16 mouse cellular contexts compared by ENCODE assay signal in genomic region chr4:47597586-47597985, GRCm38 (mm10).
DNase-seq lines count a peak whose midpoint lies in the region; ATAC-seq and TF ChIP-seq lines count a peak whose summit lies in the region.
"Had no signal": no experiment of that assay in that cellular context is flagged by ENCODE, and none has a peak within 500 bp of the region (broad histone marks: within the 10 kb centered on the region; RNA-seq: fewer than 3 reads in every experiment).

No protein-coding gene starts in this region.

- no peaks in the 10 kb centered on the region for H3K27me3 ChIP-seq in liver, embryonic 11.5 days (replicated peaks; ENCODE audit: control insufficient read depth, insufficient read depth, low read length)
- H3K27me3 ChIP-seq: embryonic facial prominence, embryonic 15.5 days; hindbrain, embryonic 13.5 days had no signal

- H3K27ac ChIP-seq in gastrocnemius, adult 2 months = peak overlapping the region; percentile 8; the same call in 1 of the 2 replicates
- H3K27ac ChIP-seq in liver, embryonic 11.5 days (ENCODE audit: low read depth, low read length) = no peak overlapping the region
- H3K27ac ChIP-seq: embryonic facial prominence, embryonic 15.5 days; hindbrain, embryonic 13.5 days; limb, embryonic 10.5 days; liver, embryonic 14.5 days had no signal

- intact Hi-C loops in gastrocnemius, adult 2 months (cut with DNase I) = no loop called here

- WGBS in liver, embryonic 11.5 days = 57% methylated on average over 7 of the region's 7 CpGs

- no peak for ATAC-seq in liver, embryonic 11.5 days (replicated peaks; ENCODE audit: low FRiP score)

- H3K4me3 ChIP-seq in gastrocnemius, adult 2 months = no peak overlapping the region
- H3K4me3 ChIP-seq in liver, embryonic 11.5 days (ENCODE audit: low read depth, low read length) = no peak overlapping the region
- H3K4me3 ChIP-seq: embryonic facial prominence, embryonic 15.5 days; hindbrain, embryonic 13.5 days; limb, embryonic 10.5 days had no signal

- no peaks in the 10 kb centered on the region for H3K9me3 ChIP-seq in liver, embryonic 11.5 days (ENCODE audit: control insufficient read depth, low read length)
- H3K9me3 ChIP-seq: embryonic facial prominence, embryonic 15.5 days; G1E; hindbrain, embryonic 13.5 days; limb, embryonic 10.5 days had no signal

- DNase-seq in gastrocnemius, adult 2 months = no peak
- DNase-seq in gastrocnemius, postnatal 4 days (ENCODE audit: low spot score in 2 of 2) = no peak
- DNase-seq in right cerebral cortex, postnatal 4 days = peak; percentile 42
- DNase-seq in right cerebral cortex, adult 2 months (ENCODE audit: low spot score in 2 of 2) = no peak
- peak; percentile 75 to 81 for DNase-seq in cerebellum, postnatal 14 days
- DNase-seq in thymus, postnatal 4 days = no peak
- DNase-seq in adrenal gland, postnatal 10 days = no peak
- no peak for DNase-seq in liver, embryonic 11.5 days (ENCODE audit: low spot score)
- DNase-seq: heart, adult 11 months; kidney, adult 18-20 months had no signal

- H3K4me2 ChIP-seq in liver, embryonic 11.5 days = no peak overlapping the region
- H3K4me2 ChIP-seq: embryonic facial prominence, embryonic 15.5 days; hindbrain, embryonic 13.5 days; midbrain, embryonic 11.5 days had no signal

- no peaks in the 10 kb centered on the region for H3K4me1 ChIP-seq in liver, embryonic 11.5 days (replicated peaks; ENCODE audit: control insufficient read depth, insufficient read depth, low read length)
- H3K4me1 ChIP-seq: hindbrain, embryonic 13.5 days had no signal

- no peak overlapping the region for H3K9ac ChIP-seq in liver, embryonic 11.5 days (ENCODE audit: low read depth, low read length)
- H3K9ac ChIP-seq: embryonic facial prominence, embryonic 15.5 days; hindbrain, embryonic 13.5 days; liver, embryonic 14.5 days had no signal

- H3K36me3 ChIP-seq in liver, embryonic 11.5 days (ENCODE audit: control insufficient read depth, insufficient read depth, low read length) = no peaks in the 10 kb centered on the region
- H3K36me3 ChIP-seq: embryonic facial prominence, embryonic 15.5 days; G1E; hindbrain, embryonic 13.5 days; limb, embryonic 10.5 days had no signal

- TF ChIP-seq CTCF in gastrocnemius, adult 2 months (IDR thresholded peaks at IDR 0.05) = no peak

Comparison
In these comparisons a context has a peak if more than half of its experiments do, and no peak if none do; other contexts are left out.
1. DNase-seq: peak in right cerebral cortex, postnatal 4 days (single experiment) and cerebellum, postnatal 14 days (2 of 2); none in gastrocnemius, adult 2 months (single experiment), gastrocnemius, postnatal 4 days (0 of 2), right cerebral cortex, adult 2 months (0 of 2), thymus, postnatal 4 days (single experiment), adrenal gland, postnatal 10 days (single experiment) and liver, embryonic 11.5 days (single experiment).